Mouse (Mus musculus) granulocyte monocyte progenitor cell, adult 5-6 weeks (primary cell): ENCODE data around the gene Tpk1. TPM values are rescaled to one million over a fixed set of nuclear protein-coding genes. Genes with fewer than 3 reads are reported as not detected.
A peak's percentile ranks its signal among the peaks of the same experiment; 100 is the strongest.

ENCODE experiments used
- ATAC-seq: replicated peaks from 2 replicates; pipeline ENCODE4 v1.8.0; 2016; ENCODE audit warnings: mild to moderate bottlenecking, moderate TSS enrichment, inconsistent platforms; ENCODE audit not compliant: poor library complexity, severe bottlenecking
- total RNA-seq, 2 experiments: library from RNA; stranded (forward) in 1 of 2; stranded (reverse) in 1 of 2; fragments of 200-712, 200-1000 nt in 1 of 2; fragments of >200 nt in 1 of 2; fragmentation: Nextera tagmentation in 1 of 2; gene quantifications; 2 replicates each; pipeline ENCODE4 v1.2.3; 2014 to 2017

The Tpk1 gene
- total RNA-seq (2014; fragmentation: Nextera tagmentation) (2.8 and 3.0 TPM in 2 replicates), total RNA-seq (2017) (3.9 and 4.0 TPM in 2 replicates)

DNA sequence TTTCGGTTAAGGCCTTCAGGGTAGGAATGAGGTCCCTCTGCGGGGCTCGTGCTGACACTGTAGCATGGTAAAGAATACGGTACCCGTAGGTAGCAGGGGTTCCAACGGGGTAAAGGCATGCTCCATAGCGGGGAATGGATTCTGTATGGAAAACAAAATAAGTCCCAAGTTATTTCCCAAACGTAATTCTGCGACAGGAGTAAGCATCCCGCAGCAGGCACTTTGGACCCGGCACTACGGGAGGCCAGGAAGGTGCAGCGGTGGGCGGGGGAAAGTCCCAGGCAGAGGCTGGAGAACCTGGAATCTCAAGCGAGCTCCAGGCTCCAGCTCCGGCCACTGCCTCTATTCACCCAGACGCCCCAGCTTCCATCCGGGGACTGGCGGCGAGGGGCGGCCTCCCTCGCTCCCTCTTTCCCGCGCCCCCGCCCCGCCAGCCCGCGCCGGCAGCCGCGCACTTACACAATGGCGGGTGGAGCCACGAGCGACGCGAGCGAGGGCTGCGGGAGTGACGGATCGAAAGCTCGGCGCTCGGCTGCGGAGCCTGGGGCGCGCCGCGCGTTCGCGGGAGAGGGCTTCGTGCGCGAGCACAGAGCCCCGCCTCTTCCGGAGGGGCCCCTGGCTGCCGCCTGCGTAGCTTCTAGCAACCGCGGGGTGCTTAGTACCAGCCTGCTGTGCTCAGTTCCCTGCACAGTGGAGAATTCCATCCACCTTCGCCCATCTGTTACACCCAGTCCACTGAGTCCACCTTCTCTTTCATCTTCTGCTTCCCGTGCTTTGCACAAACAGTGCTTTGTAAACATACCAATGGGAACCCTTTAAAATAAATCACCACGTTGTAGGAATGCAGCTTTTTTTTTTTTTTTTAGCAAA, at the start of gene Tpk1:
Tpk1 (minus strand) TSS at position 602 of the 870 bp plus-strand sequence.
- ATAC-seq: peak; percentile 97

- no peak for ATAC-seq
These were observed 36.9 kb upstream of the Tpk1 start for GRCm38 (mm10) chr6:43702810-43703614.

DNA sequence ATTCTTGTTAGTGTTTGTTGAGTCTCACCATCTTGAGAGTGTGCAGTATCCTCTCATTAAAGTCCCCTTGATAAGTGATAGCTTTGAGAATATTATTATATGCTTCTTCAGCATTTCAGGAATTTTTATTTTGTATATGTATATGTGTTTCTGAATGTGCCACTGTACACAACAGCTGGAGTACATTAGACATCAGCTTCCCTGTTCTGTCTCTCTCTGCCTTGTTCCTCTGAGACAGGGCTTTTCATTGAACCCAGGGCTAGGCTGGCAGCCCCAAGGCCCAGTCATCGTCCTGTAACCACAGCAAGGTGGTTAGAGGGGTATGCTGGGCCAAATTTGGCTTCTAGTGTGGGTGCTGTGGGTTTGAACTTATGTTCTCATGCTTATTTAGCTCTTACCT, 25.8 kb upstream of the Tpk1 start:
- ATAC-seq: no peak

- ATAC-seq: no peak
These were observed 19.9 kb upstream of the Tpk1 start for GRCm38 (mm10) chr6:43685985-43686384.

DNA sequence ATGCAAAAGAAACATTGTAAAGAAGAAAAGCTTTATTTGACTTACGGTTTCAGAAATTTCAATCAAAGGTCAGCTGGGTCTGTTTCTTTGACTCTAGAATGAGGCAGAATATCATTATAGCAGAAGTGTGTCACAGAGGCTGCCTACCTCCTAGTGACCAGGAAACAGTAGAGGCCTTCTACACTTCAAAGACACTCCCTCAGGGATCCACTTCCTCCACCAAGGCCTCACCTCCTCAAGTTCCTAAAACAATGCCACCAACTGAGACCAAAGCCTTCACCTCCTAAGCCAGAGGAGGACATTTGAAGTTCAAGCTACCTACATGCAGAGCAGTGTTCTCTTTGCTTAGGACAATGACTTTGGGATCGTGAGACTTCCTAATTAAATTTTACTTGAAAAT, 16.5 kb upstream of the Tpk1 start:
- ATAC-seq: no peak

DNA sequence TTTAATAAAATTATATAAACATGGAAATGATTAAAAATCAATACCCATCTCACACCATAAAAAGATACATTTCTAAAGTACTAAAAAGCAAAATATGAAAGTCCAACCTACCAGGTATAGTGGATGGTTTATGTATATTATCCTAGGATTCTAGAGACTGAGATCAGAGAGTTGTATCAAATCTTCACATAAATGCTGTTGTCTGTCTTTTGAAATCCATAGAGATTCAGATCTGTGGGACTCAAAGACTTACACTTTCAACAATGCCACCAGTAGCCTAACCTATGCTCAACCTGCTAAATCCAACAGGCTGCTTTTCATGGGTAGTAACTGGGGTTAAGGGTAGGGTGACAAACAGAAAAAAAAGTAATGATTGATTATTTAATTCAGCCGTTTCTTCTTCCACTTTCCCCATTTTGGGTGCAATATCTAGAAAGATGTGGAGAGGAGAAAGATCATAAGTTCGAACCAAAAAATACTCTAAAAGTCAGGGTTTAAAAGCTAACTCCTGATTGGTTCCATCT, 12.7 kb upstream of the Tpk1 start:
- ATAC-seq: no peak

- 0 out of 2 replicates have a peak, but pooled peaks have one; percentile 30 for ATAC-seq
These were observed 11.5 kb upstream of the Tpk1 start for GRCm38 (mm10) chr6:43677566-43677965.

- ATAC-seq: no peak
These were observed 10.1 kb upstream of the Tpk1 start for GRCm38 (mm10) chr6:43676139-43676538.

GRCm38 (mm10) chr6:43674986-43675760, 9.1 kb upstream of the Tpk1 start:
- ATAC-seq: no peak

- ATAC-seq: no peak
These were observed 4.9 kb upstream of the Tpk1 start for GRCm38 (mm10) chr6:43670939-43671338.

DNA sequence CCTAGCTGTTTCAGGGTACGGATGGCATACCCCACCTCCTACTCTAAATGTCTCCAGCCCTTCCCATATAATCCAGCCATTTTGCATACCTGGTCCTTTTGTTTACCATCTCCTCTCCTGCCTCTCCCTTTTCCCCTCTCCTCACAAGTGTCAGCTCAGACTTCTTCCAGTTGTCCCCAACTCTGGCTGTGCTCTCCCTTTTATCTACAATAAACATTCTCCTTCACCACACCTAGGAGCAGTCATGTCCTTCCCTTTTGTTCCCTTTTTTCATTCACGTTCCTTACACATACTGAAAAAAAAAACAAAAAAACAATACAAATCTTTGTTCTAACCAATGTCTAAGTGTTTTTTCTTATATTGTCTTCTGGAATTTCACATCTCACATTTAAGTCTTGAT, 1.6 kb upstream of the Tpk1 start:
- no peak for ATAC-seq

DNA sequence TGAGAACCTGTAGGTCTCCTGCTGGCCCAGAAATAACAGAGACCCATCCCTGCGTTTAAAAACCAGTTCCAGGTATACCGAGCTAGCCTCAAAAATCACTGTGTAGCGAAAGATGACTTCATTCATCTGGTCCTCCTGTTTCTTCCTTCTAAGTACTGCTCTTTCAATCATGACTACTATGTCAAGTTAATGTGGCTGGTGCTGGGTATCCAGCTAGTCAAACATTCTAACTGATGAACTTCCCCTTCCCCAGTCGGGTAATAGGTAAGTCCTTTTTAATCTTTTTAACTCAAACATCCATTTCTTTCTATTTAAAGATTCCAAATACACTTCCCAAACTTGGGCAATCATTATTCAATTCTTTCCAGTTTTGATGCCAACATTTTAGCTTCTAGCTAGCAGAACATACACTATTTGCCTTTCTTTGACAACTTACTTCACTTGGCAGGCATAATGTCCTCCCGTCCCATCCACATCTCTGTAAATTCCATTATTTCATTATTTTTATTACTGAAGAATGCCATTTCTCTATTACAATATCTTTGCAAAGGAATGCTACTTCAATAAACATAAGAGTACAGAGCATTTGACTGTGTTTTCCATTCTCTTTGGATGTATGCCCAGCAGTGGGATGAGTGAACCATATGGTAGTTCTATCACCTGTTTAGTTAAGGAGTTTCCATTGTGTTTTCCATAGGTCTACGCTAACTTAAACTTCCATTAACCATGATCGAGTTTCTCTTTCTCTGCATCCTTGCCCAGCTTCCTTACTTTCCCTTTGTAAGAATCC, 728 bp upstream of the Tpk1 start:
- ATAC-seq: no peak

DNA sequence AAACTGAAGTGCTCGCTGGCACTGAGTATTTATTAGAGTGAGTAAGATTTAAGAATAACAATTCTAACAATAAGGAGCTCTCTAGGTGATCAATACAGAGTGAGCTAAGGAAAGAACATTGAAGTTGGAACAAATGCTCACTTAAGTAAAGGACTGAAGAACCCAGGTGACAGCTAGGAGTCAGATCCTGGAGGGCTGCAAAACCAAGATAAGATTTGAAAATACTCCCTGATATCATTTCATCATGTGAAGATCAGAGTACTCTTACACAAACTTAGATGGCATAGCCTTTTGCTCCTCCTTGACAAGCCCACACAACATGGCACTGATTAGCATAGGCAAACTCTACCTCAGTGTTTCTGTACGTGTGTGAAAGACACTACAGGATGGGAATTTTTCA, 4.3 kb downstream of the Tpk1 start:
- ATAC-seq: no peak

DNA sequence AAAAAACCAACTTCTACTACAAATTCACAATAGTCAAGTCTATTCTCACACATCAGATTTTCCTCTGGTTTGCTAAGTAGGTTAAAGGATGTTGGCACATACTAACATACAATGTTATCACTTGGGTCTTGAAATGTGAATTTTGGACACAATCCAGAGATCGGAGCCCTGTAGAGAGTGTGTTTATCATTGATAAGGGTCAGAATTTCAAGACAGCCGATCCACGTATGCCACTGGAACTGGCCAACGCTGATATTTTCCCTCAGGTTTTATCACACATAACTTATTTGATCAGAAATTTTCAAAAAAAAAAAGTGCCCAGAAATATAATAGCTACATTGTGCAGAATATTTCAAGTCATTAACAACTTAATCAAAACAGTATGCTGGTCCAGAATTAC, 7.8 kb downstream of the Tpk1 start:
- ATAC-seq: no peak

GRCm38 (mm10) chr6:43657845-43658244, 8.2 kb downstream of the Tpk1 start:
- no peak for ATAC-seq

DNA sequence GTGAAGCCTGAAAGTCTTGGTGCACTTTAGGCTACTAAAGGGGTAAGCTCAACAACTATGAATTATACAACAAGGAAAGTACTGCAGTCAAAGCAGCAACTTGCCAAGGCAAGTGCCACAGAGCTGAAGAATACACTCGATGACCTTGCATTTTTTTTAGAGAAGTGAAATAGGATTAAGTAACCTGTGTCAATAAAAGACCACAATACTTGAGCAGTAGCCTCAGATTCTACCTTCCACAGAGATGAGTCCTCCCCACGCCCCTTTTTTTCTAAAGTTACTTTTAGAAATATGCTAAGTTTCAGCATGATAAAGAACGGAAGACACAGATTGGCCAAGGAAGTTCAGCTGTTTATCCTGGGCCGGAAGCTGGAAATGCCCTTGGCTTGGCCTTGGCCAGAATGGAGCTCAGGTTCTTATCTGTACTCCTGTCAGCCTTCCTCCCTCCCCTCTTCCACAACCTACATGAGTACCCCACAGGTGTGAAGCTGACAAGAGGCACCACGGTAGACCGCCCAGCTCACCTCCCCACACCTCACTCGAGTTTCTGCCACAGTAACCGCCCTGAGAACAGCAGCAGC, 11.1 kb downstream of the Tpk1 start:
- peak; percentile 98 for ATAC-seq

DNA sequence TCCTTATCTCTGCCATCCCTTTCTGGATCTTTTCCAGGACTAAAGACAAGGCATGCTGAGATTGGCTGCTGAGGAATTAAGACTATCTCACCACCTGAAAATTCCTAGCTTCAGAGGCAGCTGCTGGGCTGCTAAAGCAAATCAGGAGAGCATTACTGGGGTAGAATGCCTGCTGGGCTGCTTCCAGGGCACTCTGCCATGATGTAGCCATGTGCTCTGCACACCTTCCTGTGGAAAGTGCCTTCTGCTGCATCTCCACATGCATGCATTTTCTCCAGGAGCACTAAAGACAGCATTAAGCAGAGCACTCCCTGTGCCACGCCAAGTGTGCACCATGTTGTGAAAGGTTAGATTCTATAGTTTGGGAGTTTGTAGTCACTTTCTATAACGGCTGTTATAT, 16.6 kb downstream of the Tpk1 start:
- no peak for ATAC-seq

DNA sequence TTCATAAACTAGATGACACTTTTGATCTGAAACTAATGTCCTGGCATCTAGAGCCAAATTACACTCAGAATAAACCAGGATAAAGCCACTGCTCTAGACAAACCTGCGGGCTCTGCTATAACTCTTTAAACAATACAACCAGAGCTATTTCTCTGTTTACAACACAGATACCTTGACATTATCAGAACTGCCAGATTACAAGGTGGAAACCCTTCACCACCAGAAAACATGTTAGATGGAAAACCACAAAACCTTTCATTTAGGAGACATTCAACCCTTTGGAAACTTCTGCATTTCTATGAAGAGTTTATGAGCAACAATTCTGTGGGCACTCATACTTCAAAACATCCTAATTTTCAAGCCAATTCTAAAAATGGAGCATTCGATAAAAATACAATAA, 20.4 kb downstream of the Tpk1 start:
- peak; percentile 35 for ATAC-seq

DNA sequence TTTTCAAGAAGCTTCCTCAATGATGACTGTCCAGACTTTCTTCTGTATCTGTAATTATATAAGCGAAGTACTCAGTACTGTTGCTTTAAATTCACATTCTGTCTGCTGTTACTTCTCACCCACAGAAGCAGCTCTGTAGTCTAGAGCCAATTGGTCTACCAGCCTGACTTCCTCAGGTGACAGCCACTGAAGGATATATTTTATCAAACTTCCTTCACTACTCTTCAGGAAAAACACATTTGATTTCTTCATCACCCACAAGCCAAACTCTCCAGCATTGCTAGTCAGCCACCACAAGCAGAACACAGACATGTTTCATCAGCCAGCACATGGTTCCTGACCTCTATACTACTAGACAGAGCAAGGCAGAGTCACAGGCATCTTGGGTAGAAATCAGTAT, 21.0 kb downstream of the Tpk1 start:
- ATAC-seq: peak; percentile 87
